Mouse (Mus musculus): ENCODE results near the gene Snrpa1. TPM values are rescaled to one million over a fixed set of nuclear protein-coding genes. Genes with fewer than 3 reads are reported as not detected.
A peak's percentile ranks its signal among the peaks of the same experiment; 100 is the strongest.

Gene Snrpa1
- total and polyA plus RNA-seq, 3 experiments = 146 to 189 (median 189) TPM

DNA sequence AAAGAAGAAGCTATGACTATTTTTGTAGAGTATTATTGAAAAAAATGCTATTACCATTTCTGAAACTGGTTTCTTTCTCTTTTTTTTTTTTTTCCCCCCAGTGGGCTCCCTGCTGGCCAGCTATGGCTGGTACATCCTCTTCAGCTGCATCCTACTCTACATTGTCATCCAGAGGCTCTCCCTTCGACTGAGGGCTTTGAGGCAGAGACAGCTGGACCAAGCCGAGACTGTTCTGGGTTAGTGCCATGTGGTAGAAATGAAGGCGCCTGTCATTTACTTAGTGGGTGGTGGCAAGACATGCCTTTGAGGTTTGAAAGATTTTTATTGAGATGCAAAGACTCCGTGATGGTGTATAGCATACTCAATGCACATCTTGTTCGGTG lies 21.4 kb downstream of the Snrpa1 start:
- Histone ChIP-seq H3K27me3 (replicated peaks) (no peaks in the 10 kb centered on the region), H3K9me3 (replicated peaks; ENCODE audit: low read length) (no peaks in the 10 kb centered on the region), H3K4me3 (replicated peaks in 1 of 3; ENCODE audit: low read depth in 2 of 3, low read length in 2 of 3, poor library complexity in 1 of 3) (peak overlapping the region; percentile 80 to 95 (median 95)), H3K4me1 (ENCODE audit: control insufficient read depth in 1 of 2, insufficient read depth in 2 of 2) (peaks cover 0 to 32% of the 10 kb centered on the region in 2 experiments; a peak in 2 of 4 replicates), H3K36me3 (replicated peaks in 1 of 2; ENCODE audit: control insufficient read depth in 1 of 2, insufficient read depth in 1 of 2, low read length in 1 of 2) (peaks cover 36 to 67% of the 10 kb centered on the region in 2 experiments), H3K79me2 (replicated peaks; ENCODE audit: control insufficient read depth, extremely low read depth, insufficient read depth, poor library complexity, severe bottlenecking) (peaks cover 34% of the 10 kb centered on the region), H3K27ac (ENCODE audit: insufficient read depth, low read depth) (no peak overlapping the region), H3K4me2 (ENCODE audit: insufficient read depth, low read depth, poor library complexity, severe bottlenecking) (peak overlapping the region; percentile 96), H3K9ac (ENCODE audit: insufficient read depth, low read depth) (peak overlapping the region; percentile 73)
- TF ChIP-seq CTCF (conservative IDR thresholded peaks at IDR 0.05 in 1 of 2, IDR thresholded peaks at IDR 0.05 in 1 of 2; ENCODE audit: low read depth in 2 of 2, low read length in 2 of 2) (peak in 1 of 2 experiments; percentile 21; a peak in 1 of 4 replicates), POLR2AphosphoS2 (IDR thresholded peaks at IDR 0.05; ENCODE audit: low read depth, low read length) (no peak), MAZ (IDR thresholded peaks at IDR 0.05; ENCODE audit: low read depth, low read length) (no peak), JUND (conservative IDR thresholded peaks at IDR 0.05; ENCODE audit: low read depth, low read length) (no peak), ZNF384 (IDR thresholded peaks at IDR 0.05; ENCODE audit: low read depth, low read length) (peak; percentile 83), NELFE (IDR thresholded peaks at IDR 0.05; ENCODE audit: low read depth, low read length) (no peak), CHD1 (IDR thresholded peaks at IDR 0.05; ENCODE audit: low read depth, low read length) (no peak), NRF1 (IDR thresholded peaks at IDR 0.05; ENCODE audit: low read depth, low read length) (no peak), MAX (IDR thresholded peaks at IDR 0.05; ENCODE audit: low read length) (no peak), RAD21 (IDR thresholded peaks at IDR 0.05; ENCODE audit: low read depth, low read length) (no peak)
- in situ Hi-C loops (cut with MboI; ENCODE audit: low pct_ligation_motif_present, low pct_unique_long_range_greater_than_20kb, low sequenced_read_pairs) (loop anchor here (25.0 kb wide), 1 partner anchor 582 kb away; no protein-coding TSS in a partner anchor), dilution Hi-C loops (cut with MboI; ENCODE audit: extremely low pct_ligation_motif_present, extremely low pct_unique_long_range_greater_than_20kb, low sequenced_read_pairs) (no loop called here)
- DNase-seq (ENCODE audit: extremely low read depth) = peak; percentile 35

DNA sequence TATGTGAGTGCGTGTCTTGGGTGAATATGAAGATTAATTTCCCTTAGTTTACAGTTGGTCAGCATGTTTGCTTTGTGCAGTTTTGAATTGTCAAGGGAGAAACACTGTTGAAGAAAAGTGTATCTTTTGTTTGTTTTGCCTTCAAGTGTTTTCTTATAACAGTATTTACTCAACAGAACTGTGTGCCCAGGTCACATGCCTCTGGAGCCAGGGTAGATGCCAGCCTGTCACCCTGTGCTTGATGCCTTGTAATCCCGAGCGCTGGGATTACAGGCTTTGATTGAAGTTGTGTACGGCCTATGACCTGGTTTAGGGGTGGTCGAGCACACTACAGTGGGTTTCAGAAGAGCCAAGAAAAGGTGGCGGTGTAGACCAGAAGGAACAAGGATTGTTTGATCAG lies 25.0 kb downstream of the Snrpa1 start:
- dilution Hi-C loops (cut with MboI; ENCODE audit: extremely low pct_ligation_motif_present, extremely low pct_unique_long_range_greater_than_20kb, low sequenced_read_pairs) (no loop called here), in situ Hi-C loops (cut with MboI; ENCODE audit: low pct_ligation_motif_present, low pct_unique_long_range_greater_than_20kb, low sequenced_read_pairs) (loop anchor here (25.0 kb wide), 1 partner anchor 579 kb away; no protein-coding TSS in a partner anchor)
- H3K79me2 ChIP-seq (replicated peaks; ENCODE audit: control insufficient read depth, extremely low read depth, insufficient read depth, poor library complexity, severe bottlenecking) = peaks cover 37% of the 10 kb centered on the region
- no peaks in the 10 kb centered on the region for H3K27me3 ChIP-seq (replicated peaks)
- DNase-seq (ENCODE audit: extremely low read depth) = no peak
- no peak overlapping the region for H3K9ac ChIP-seq (ENCODE audit: insufficient read depth, low read depth)
- peaks cover 0 to 31% of the 10 kb centered on the region in 2 experiments; a peak in 2 of 4 replicates for H3K4me1 ChIP-seq (ENCODE audit: control insufficient read depth in 1 of 2, insufficient read depth in 2 of 2)
- H3K36me3 ChIP-seq (replicated peaks in 1 of 2; ENCODE audit: control insufficient read depth in 1 of 2, insufficient read depth in 1 of 2, low read length in 1 of 2) = peaks cover 59 to 75% of the 10 kb centered on the region in 2 experiments
- no peak overlapping the region for H3K4me2 ChIP-seq (ENCODE audit: insufficient read depth, low read depth, poor library complexity, severe bottlenecking)
- H3K9me3 ChIP-seq (replicated peaks; ENCODE audit: low read length) = no peaks in the 10 kb centered on the region
- no peak overlapping the region for H3K4me3 ChIP-seq (replicated peaks in 1 of 3; ENCODE audit: low read depth in 2 of 3, low read length in 2 of 3, poor library complexity in 1 of 3)
- H3K27ac ChIP-seq (ENCODE audit: insufficient read depth, low read depth) = no peak overlapping the region
- TF ChIP-seq CHD2 (IDR thresholded peaks at IDR 0.05; ENCODE audit: low read length) (no peak), ZNF384 (IDR thresholded peaks at IDR 0.05; ENCODE audit: low read depth, low read length) (no peak), POLR2A (IDR thresholded peaks at IDR 0.05; ENCODE audit: low read depth, low read length) (no peak), GABPA (IDR thresholded peaks at IDR 0.05; ENCODE audit: insufficient replicate concordance, low read depth, low read length) (no peak), KAT2A (IDR thresholded peaks at IDR 0.05; ENCODE audit: insufficient replicate concordance, low read length) (no peak), POLR2AphosphoS2 (IDR thresholded peaks at IDR 0.05; ENCODE audit: low read depth, low read length) (no peak), EP300 (IDR thresholded peaks at IDR 0.05; ENCODE audit: low read length) (no peak), HCFC1 (IDR thresholded peaks at IDR 0.05; ENCODE audit: low read depth, low read length) (no peak), E2F4 (IDR thresholded peaks at IDR 0.05; ENCODE audit: insufficient replicate concordance, low read depth, low read length) (no peak)
